Mouse (Mus musculus): ENCODE results near the gene Unc93a2. TPM values are rescaled to one million over a fixed set of nuclear protein-coding genes. Genes with fewer than 3 reads are reported as not detected.
"Not testable (repeated sequence)": the region's sequence is repeated elsewhere in the genome, so short reads cannot be mapped to it uniquely, and the experiment has no call there.

Unc93a2 gene
- polyA plus RNA-seq, 1 experiment, result not detected

DNA sequence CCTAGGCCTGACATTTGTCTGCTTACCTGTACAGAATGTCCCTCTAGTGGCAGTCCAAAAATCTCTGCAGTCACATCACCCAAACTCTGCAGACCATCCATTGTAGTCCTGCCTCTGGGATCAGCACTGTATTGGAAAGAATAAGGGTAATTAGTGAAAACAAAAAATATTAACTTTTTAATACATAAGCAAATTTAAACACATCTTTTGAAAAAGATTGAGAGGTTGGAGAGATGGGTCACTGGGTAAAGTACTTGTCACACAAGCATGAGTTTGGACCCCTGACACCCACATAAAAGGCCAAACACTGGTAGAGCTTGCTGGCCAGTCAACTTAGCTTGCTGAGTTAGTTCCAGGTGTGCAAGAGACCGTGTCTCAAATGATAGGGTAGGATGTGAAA lies 32.7 kb downstream of the Unc93a2 start, which contains the start of gene Ttll2:
Gene Ttll2 (minus strand): TSS at position 101 of the 400 bp plus-strand sequence.
- not testable (repeated sequence) for H3K27ac ChIP-seq (ENCODE audit: insufficient read depth, low read depth, low read length); H3K4me3 ChIP-seq (ENCODE audit: insufficient read depth, low read depth, low read length); H3K4me1 ChIP-seq (ENCODE audit: control insufficient read depth, insufficient read depth, low read length)
- 90% methylated on average over 1 of the region's 1 CpGs for WGBS

GRCm38 (mm10) chr17:7348765-7349164 lies 36.5 kb downstream of the Unc93a2 start:
- not testable (repeated sequence) for H3K4me3 ChIP-seq (ENCODE audit: insufficient read depth, low read depth, low read length); H3K4me1 ChIP-seq (ENCODE audit: control insufficient read depth, insufficient read depth, low read length); H3K27ac ChIP-seq (ENCODE audit: insufficient read depth, low read depth, low read length)
- WGBS, result 55% methylated on average over 2 of the region's 3 CpGs

DNA sequence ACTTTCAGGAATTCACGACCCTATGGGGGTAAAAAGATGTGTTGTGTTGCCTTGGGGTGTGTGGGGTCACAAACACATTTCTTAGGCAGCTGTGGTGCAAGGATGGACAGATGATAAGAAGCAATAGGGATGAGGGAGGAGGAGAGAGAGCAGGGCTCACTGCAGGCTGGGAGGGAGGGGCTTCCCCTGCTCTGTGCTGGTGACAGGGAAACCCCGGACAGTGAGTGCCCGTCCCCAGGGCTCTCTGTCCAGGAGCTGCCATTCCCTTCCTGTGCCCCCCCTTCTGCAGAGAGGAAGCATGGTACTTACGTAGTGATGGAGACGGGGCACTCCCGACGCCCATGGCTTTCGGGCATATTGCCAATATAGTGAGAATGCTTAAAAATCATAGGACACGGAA lies 47.9 kb downstream of the Unc93a2 start:
- H3K27ac ChIP-seq (ENCODE audit: insufficient read depth, low read depth, low read length); H3K4me3 ChIP-seq (ENCODE audit: insufficient read depth, low read depth, low read length); H3K4me1 ChIP-seq (ENCODE audit: control insufficient read depth, insufficient read depth, low read length): not testable (repeated sequence)
- 32% methylated on average over 7 of the region's 9 CpGs for WGBS

GRCm38 (mm10) chr17:7332745-7333144 lies 52.5 kb downstream of the Unc93a2 start:
- not testable (repeated sequence) for H3K4me3 ChIP-seq (ENCODE audit: insufficient read depth, low read depth, low read length); H3K27ac ChIP-seq (ENCODE audit: insufficient read depth, low read depth, low read length); H3K4me1 ChIP-seq (ENCODE audit: control insufficient read depth, insufficient read depth, low read length)
- WGBS, result 85% methylated on average over 4 of the region's 5 CpGs

GRCm38 (mm10) chr17:7326415-7326814 lies 58.8 kb downstream of the Unc93a2 start:
- not testable (repeated sequence) for H3K27ac ChIP-seq (ENCODE audit: insufficient read depth, low read depth, low read length); H3K4me1 ChIP-seq (ENCODE audit: control insufficient read depth, insufficient read depth, low read length); H3K4me3 ChIP-seq (ENCODE audit: insufficient read depth, low read depth, low read length)
- 95% methylated on average over 5 of the region's 8 CpGs for WGBS

DNA sequence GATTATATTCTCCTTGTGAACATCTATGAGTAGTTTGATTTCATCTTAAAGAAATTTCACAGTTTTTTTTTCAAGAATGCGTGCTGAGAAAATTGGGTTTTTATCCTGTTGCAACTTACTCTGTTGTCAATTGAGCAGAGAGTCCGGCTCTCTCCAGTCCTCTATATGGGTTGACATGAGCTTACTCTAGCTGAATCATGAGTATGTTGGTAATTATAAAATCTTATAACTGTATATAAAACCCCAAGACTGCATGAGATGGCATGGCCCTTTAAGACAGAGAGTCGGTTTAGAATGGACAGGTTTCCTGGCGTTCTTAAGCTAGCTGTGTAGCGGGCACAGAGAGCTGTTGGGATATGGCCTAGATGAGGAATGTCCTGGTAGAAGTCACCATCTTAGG lies 60.9 kb downstream of the Unc93a2 start, which contains the start of gene Tcp10a:
Gene Tcp10a (plus strand): TSS at position 301 of the 400 bp plus-strand sequence.
- H3K4me1 ChIP-seq (ENCODE audit: control insufficient read depth, insufficient read depth, low read length); H3K27ac ChIP-seq (ENCODE audit: insufficient read depth, low read depth, low read length); H3K4me3 ChIP-seq (ENCODE audit: insufficient read depth, low read depth, low read length): not testable (repeated sequence)
- WGBS, result 98% methylated on average over 4 of the region's 5 CpGs

DNA sequence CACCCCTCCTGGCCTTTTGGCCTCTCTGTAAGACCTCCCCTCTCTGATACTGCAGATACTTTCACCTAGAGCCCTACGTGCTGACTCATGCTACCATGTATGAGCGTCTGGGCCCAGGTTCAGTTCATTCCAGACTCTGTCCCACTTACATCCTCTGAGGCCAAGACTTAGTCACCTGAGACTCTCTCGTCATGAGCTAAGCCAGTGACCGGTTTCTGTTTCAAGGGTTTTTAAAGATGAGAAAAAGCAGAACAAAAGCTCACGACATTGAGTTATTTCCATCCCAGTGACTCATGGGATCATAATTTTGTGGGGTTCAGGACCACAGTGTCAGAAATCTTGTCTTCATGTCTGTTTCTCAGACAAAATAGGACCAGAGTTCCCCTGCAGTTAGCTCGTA lies 65.5 kb downstream of the Unc93a2 start:
- H3K27ac ChIP-seq (ENCODE audit: insufficient read depth, low read depth, low read length); H3K4me3 ChIP-seq (ENCODE audit: insufficient read depth, low read depth, low read length); H3K4me1 ChIP-seq (ENCODE audit: control insufficient read depth, insufficient read depth, low read length): not testable (repeated sequence)
- WGBS, result 94% methylated on average over 6 of the region's 6 CpGs

GRCm38 (mm10) chr17:7315693-7316382 lies 69.4 kb downstream of the Unc93a2 start:
- H3K4me1 ChIP-seq (ENCODE audit: control insufficient read depth, insufficient read depth, low read length); H3K4me3 ChIP-seq (ENCODE audit: insufficient read depth, low read depth, low read length); H3K27ac ChIP-seq (ENCODE audit: insufficient read depth, low read depth, low read length): not testable (repeated sequence)
- WGBS, result 72% methylated on average over 7 of the region's 8 CpGs

Other genes starting within 250 kb of the Unc93a2 start
- gene Rps6ka2, start 215.3 kb downstream of the Unc93a2 start, polyA plus RNA-seq (2012; ENCODE audit: insufficient read depth, insufficient read length, low replicate concordance, missing spikeins), result not detected in 2 replicates
- gene Tcp10a, start 60.8 kb downstream of the Unc93a2 start, polyA plus RNA-seq (2012; ENCODE audit: insufficient read depth, insufficient read length, low replicate concordance, missing spikeins), result not detected in 2 replicates
- gene Ttll2, start 32.8 kb downstream of the Unc93a2 start, polyA plus RNA-seq (2012; ENCODE audit: insufficient read depth, insufficient read length, low replicate concordance, missing spikeins), result not detected in 2 replicates
- gene Gm49630, start 13.5 kb downstream of the Unc93a2 start, polyA plus RNA-seq (2012; ENCODE audit: insufficient read depth, insufficient read length, low replicate concordance, missing spikeins), result not detected in 2 replicates